Mouse (Mus musculus): Measurements from ENCODE around the gene Zfp668. TPM values are rescaled to one million over a fixed set of nuclear protein-coding genes. Genes with fewer than 3 reads are reported as not detected.
"Not testable (repeated sequence)": the region's sequence is repeated elsewhere in the genome, so short reads cannot be mapped to it uniquely, and the experiment has no call there.

The Zfp668 gene
- total RNA-seq (2022): 1 to 10 TPM; 3.1 to 4.6 (median 4.5) TPM

DNA sequence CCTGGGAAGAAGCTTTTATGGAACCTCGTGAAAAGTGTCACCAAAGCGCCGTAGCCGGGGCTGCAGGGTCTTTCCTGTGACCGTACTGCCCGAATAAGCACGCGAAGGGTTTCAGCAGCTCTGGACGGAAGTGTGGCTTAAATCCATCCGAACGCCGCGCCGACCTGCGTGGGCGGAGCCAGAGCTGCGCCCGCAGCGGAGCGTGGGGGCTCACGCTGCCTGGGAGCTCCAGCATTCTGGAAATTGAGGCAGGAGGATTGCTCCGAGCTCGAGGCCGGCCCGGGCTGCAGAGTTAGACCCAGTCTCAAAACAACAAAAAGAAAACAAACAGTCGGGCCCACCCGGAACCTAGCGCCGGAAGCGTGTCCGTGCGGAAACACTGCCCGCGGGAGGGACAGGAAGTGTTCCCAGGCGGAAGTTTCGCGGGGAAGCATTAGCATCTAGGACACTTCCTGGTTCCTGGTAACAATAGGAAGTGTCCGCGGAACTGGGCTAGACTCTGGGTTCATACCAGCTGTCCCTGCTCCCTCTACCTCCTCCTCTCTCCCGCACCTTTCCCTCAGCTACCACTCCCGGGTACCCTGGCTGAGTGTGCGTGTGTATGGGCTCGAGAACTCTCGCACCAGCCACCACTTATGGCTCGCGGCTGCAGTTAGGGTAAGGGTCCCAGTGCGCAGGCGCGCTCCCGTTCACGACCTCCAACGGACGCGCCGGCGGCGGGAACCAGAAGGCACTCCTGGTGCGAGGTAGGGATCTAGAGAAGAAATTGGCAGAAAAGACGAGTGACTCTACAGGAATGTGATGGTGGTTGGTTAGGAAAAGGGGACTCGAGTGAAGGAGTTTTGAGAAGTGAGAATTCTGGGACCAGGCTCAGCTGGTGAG is at the start of gene Zfp668:
Zfp668 (minus strand) TSS at position 362 of the 882 bp plus-strand sequence.
- DNase-seq (ENCODE audit: low spot score in 2 of 2): peak; percentile 82 to 83

DNA sequence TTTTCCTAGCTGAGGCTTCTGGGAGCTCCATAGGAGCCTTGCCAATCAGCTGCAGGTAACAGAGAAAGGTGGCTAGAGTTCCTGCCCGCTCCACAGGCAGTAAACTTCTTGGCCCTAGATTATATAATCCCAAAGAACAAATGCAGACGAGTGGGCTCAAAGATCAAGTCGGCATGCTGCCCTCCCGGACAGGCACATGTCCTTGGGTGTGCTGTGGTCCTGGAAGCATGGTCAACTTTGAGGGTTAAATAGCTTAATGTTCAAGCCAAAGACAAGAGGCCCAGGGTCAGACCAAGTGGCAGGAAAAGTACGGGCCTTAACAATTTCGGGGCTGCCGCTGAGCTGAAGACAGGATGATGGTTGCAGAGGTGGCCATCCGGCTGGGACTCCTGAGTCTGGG is 49.4 kb upstream of the Zfp668 start:
- DNase-seq (ENCODE audit: low spot score in 2 of 2): no peak

DNA sequence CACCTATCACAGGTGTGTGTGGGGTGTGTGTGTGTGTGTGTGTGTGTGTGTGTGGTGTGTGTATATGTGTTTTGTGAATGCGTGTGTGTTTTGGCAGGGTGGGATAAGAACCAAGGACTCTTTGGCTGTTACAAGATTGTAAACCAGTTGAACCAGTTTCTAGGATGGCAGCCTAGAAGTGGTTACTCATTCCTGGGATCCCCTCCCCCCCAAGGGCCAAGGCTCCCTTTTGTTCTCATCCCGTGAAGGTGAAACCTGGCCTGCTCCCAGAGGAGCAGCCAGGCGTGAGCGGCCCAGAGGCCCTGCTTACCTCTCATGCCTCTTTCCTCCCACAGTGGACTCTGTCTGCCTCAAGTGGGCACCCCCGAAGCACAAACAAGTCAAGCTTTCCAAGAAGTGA is 48.6 kb upstream of the Zfp668 start:
- no peak for DNase-seq (ENCODE audit: low spot score in 2 of 2)

DNA sequence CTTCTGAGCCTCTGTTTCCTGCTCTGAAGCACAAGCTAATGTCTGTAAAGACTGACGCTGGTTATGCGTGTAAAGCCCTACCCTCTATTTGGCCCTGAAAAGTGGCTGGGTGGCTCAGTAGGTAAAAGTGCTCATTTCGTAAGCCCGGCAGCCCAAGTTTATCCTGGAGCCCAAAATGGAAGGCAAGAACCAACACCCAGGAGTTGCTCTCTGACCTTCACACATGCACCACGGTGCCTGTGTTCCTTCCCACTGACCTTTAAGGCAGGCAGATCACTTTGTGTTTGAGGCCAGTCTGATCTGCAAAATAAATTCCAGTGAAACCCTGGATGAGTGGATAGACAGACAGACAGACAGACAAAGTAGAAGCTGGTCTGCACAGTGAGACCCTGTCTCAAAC is 47.1 kb upstream of the Zfp668 start:
- DNase-seq (ENCODE audit: low spot score in 2 of 2): no peak

DNA sequence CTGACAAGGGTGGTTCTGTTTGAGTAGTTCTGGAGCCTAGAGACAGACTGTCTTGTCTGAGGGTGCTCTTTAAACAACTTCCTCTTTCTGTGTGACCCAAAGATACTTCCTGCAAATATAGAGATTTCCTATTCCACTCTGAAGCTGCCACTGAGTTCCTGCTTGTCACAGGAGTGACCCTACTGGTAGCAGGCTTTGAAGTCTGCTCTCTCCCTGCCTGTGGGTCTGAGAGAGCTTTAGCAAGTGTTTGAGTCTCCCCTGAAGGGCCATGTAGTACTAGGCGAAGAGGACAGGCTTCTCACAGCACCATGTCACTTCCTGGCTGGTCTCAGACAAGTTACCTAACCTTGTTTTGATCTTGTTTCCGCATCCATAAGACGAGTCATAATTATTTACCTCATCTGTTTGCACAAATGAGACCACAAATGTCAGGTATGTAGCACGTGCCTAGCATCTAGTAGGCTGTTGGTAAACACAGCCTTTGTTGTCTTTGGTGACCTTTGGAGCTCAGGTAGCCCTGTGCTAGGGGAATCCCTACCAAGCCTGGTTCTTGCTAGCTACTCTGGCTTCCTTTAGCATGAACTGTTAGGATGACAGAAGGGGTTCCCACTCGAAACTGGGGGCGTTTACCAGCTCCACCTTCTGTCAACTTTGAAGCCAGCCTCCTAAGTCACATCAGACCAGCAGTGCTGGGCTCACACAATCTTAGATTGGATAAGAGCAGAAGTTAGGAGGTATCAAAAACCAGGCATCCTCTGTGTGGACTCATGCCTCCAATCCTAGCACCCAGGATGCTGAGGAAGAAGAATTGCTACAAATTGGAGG is 46.0 kb upstream of the Zfp668 start:
- DNase-seq (ENCODE audit: low spot score in 2 of 2): no peak

DNA sequence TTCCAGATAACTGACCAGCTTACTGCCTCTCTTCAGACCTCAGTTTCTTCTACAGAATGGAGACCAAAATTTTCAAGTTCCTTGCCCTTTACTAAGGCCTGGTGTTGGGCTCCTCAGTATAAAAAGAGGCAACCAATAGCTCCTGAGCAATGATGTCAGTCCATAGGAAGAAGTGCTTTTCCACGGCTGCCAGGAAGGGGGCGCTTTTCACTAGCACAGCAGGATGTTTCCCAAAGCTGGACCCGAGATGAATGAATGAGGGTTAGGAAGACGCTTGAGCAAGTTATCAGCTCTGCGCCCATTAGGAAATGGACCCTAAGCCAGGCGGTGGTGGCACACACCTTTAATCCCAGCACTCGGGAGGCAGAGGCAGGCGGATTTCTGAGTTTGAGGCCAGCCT is 44.9 kb upstream of the Zfp668 start:
- no peak for DNase-seq (ENCODE audit: low spot score in 2 of 2)

DNA sequence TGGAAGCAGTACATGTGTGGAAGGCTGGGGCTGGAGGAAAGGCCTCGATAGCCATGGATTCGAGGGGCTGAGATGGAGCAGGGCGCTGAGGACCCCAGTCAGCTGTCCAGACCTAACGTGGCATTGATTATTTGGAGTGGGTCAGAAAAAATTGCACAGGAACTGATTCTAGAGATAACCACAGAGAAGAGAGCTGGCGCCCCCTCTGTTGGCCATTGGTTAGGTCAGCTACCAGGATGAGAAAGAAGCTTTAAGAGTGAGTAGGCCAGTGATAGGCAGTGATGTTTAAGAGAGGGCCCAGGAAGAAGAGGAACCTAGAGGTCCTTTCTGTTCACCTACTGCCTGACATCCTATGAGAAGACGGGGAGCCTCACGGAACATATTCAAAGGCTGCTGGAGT is 42.7 kb upstream of the Zfp668 start:
- DNase-seq (ENCODE audit: low spot score in 2 of 2): no peak

DNA sequence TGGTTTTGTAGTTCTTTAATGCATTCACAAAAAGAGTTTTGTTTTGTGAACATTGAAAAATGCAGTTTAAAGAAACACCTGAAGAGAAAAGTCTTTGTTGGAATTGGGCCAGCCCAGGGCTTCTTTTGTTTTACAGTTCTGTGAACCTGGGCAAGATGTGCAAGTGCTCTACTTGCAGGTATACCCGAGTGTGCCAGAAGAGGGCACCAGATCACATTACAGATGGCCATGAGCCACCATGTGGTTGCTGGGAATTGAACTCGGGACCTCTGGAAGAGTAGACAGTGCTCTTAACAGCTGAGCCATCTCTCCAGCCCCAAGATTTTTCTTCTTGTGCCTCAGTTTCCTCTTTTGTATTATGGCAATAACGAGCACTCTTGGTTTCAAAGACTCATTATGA is 41.6 kb upstream of the Zfp668 start:
- no peak for DNase-seq (ENCODE audit: low spot score in 2 of 2)

DNA sequence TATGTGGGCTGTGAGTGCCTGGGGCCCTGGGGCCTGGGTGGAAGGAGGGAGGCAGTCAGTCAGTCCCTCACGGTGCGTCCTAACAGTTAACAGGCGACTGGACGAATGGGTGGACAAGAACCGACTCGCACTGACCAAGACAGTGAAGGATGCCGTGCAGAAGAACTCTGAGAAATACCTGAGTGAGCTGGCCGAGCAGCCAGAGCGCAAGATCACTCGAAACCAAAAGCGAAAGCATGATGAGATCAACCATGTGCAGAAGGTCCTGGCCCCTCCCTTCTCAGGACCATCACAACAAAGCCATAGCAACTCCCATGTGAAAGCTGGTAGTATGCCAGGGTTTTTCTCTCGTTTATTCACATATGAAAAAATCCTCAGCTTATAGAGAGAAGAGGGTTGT is 38.7 kb upstream of the Zfp668 start:
- DNase-seq (ENCODE audit: low spot score in 2 of 2): no peak

DNA sequence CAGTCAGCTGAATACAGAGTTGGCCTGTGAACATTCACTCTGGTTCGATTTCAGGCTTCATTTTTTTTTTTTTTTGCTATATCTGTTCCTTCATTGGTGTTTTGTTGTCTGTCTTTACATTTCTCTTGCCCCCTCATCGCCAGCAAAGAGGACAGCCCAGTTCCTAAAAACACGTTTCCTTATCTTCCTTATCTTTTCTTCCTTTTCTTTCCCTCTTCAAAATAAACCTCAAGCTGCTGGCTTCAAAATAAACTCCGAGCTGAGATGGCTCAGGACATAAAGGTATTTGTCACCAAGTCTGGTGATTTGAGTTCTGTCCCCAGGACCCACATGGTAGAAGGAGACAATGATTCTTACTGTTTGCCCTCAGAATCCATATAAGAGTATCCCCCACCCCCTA is 36.3 kb upstream of the Zfp668 start:
- DNase-seq (ENCODE audit: low spot score in 2 of 2): no peak

DNA sequence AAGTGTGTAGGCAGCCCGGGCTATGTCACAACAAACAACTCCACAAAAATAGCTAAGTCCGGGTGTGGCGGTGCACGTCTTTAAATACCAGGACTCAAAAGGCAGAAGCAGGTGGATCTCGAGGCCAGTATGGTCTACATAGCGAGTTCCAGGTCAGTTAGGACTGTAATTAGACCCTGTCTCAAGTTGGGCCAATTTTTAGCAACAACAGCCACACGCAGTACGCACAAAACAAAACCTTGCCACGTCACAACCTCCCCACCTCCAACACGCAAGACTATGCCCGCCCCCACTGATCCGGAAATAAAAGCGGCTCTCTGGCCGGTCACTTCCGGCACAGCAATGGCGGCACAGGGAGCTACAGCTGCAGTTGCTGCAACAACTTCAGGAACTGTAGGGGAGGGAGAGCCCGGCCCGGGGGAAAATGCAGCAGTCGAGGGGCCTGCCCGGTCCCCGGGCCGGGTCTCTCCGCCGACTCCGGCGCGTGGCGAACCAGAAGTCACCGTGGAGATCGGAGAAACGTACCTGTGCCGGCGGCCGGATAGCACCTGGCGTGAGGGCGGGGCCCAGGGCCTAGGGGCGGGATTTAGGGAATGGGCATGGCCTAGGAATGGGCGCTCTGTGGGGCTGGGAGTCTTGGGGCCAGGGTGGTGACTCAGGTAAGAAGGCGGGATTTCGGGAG is 35.7 kb upstream of the Zfp668 start, which contains the start of gene Kat8:
Kat8 (plus strand) TSS at position 327 of the 682 bp plus-strand sequence.
- DNase-seq (ENCODE audit: low spot score in 2 of 2): peak; percentile 73 to 78

DNA sequence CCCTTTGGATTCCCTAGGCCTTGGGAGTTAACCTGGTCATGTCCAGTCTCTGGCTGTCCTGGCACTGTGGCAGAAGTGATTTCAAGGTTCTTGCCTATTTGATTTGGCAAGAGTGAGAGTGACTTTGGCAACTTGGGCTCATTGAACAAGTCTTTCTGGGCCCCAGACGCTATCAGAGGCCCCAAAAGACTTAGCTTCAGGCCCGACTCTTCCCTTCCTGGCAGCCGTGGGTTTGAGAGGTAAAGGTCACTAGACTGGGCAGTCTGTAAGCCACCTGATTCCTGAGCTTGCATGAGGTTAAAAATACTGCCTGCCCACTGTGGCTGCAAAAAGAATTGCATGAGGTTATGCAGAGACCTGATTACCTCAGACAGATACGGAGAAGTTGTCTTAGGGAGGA is 32.0 kb upstream of the Zfp668 start:
- DNase-seq (ENCODE audit: low spot score in 2 of 2): peak; percentile 29 to 61

DNA sequence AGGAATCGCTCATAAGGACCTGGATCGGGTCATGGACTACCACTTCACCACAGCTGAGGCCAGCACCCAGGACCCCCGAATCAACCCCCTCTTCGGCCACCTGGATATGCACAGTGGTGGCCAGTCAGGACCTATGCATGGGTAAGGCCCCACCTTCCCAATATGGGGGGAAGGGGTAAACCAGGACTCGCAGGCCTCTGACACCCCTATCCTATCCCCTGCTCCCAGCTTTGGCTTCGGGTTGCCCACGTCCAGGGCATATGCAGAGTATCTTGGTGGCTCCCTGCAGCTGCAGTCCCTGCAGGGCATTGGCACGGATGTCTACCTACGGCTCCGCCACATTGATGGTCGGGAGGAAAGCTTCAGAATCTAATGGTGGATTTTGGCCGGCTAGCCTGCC is 31.3 kb upstream of the Zfp668 start:
- no peak for DNase-seq (ENCODE audit: low spot score in 2 of 2)

DNA sequence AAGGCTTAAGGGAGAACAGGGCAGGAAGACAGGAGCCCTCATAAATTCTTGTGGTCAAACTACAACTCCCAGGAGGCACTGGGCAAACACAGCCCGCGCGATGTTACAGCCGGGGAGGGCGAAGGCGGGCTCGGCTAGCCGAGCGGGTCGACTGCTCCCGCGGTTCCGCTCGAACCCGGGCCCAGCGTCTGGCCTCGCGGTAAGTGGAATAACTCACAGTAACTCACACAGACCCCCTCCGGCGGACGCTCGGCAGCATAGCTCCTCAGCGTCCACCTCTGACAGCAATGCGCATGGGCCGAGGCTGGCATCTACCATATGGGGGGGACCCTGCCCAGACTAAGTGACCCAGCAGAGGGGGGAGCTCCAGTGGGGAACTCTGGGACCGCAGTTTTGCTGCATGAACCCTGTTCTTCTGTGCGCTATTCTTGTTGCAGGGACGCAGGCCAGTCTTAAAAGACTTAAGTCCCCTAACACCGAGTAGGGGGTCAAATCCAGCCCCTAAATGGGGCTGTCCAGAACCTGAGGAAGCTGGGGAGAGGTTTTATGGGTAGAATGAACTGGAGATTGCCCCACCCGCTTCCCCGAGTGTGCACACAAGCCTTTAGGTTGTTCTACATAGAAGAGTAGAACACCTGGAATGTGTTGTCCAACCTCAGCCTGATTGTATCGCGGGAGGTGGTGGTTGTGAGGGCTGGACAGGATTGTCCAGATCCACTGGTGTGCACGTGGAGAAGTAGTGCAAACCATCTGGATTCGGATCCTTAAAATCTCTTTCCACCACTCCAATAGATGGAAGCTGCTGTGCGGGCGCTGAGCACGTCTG is 27.6 kb upstream of the Zfp668 start, which contains the start of gene Bckdk:
Bckdk (plus strand) TSS at position 112 of the 826 bp plus-strand sequence.
- peak; percentile 61 to 68 for DNase-seq (ENCODE audit: low spot score in 2 of 2)

DNA sequence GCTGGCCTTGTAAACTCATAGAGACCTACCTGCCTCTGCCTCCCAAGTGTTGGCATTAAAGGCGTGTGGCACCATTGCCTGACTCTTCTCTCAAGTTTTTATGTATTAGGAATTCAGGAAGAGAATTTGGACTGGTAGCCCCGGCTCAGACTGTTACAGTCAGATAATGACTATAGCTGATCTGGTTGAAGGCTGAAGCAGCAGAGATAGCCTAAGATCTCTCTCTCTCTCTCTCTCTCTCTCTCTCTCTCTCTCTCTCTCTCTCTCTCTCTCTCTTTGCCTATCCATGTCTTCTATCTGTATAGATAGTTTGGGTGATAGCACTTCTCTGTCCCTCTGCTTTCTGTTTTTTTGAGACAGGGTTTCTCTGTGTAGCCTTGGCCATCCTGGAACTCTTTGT is 25.1 kb upstream of the Zfp668 start:
- no peak for DNase-seq (ENCODE audit: low spot score in 2 of 2)

DNA sequence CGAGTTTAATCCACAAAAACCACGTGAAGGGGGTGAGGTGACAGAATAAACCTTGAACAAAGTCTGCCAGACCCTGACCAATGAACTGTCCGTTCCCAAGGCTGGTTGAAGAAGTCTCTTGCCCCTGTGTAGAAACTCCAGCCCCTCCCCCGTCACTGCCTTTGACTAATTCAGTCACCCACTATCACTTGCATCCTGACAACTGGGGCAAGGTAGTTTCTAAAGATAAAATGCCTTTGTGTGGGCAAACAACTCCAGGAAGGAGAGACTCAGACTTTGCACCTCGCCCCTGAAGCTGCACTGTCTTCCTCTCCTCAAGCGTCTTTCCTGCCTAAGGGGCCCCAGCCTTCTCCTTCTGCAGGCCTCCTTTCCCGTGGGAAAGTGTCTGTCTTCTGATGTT is 23.4 kb upstream of the Zfp668 start:
- DNase-seq (ENCODE audit: low spot score in 2 of 2): no peak

DNA sequence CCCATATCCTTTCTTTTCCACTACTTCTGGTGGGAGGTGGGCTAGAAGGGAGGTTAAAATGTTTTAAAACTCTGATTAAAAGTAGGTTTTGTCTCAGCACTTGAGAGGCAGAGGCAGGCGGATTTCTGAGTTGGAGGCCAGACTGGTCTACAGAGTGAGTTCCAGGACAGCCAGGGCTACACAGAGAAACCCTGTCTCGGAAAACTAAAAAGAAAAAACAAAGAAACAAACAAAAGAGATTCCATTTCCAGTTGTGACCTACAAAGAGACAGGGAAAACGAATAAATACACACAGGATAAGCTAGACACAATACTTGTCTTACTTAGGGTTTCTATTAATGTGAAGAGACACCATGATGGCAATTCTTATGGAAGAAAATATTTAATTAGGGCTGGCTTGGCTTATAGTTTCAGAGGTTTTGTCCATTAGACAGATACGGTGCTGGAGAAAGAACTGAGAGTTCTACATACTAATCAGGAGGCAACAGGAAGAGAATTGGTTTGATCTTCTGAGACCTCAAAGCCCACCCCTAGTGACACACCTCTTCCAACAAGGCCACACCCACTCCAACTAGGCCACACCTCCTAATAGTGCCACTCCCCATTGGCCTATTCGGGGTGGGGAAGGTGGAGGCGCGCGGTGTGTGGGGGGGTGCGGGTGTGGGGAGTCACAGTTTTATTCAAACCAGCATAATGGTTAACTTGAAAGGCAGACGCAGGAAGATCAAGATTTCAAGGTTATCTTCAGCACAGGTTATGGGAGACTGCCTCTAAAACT is 21.7 kb upstream of the Zfp668 start:
- DNase-seq (ENCODE audit: low spot score in 2 of 2): no peak

DNA sequence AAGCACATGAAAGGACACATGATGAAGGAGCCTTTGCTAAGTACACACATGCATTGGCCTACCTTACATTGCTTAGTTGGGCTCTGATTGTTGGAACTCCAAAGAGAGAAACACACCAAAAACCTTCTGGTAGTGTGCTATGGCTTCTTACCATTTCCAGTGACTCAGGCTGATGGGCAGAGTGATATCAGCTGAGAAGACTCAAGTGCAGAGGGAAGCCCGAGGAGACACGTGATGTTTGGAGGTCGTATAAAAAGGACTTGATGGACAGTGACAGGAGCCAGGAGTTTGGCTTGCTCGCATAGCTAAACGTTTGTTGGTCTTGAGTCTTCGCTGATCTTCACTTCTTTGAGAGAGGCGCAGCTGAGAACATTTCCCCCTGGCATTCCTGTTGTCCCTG is 20.9 kb upstream of the Zfp668 start:
- no peak for DNase-seq (ENCODE audit: low spot score in 2 of 2)

DNA sequence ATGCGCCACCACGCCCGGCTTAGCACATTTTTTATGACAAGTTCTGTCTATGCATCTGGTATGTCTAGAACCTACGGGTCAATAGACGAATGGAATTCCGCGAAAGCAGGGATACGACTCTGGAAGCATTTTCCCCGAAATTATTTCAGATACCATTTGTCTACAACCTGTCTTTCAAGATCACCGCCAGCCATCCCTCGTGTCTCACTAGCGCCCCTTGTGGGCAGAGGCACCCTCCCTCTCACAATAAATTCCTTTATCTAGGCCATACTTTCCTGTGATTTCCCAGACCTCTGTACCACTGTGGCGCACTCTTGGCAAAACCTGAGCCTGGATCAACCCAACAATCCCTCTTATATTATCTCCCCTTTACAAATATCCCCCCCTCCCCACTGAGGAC is 19.8 kb upstream of the Zfp668 start:
- DNase-seq (ENCODE audit: low spot score in 2 of 2): peak; percentile 37 to 57

DNA sequence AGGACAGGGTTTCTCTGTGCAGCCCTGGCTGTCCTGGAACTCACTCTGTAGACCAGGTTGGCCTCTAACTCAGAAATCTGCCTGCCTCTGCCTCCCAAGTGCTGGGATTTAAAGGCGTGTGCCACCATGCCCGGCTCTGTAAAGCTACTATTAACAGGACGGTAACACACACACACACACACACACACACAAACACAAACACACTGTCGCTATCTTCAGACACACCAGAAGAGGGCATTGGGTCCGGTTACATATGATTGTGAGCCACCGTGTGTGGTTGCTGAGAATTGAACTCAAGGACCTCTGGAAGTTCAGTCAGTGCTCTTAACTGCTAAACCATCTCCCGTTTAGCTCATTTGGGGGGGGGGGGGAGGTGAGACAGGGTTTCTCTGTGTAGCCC is 19.3 kb upstream of the Zfp668 start:
- DNase-seq (ENCODE audit: low spot score in 2 of 2): not testable (repeated sequence)

All from gastrocnemius, adult 8-10 months (tissue).